Mouse (Mus musculus) erythroid progenitor cell, adult 5-6 weeks (primary cell): ENCODE results near the gene Nkain2. TPM values are rescaled to one million over a fixed set of nuclear protein-coding genes. Genes with fewer than 3 reads are reported as not detected.

Experiments
- ATAC-seq: replicated peaks from 2 replicates; pipeline ENCODE4 v1.8.0; 2016; ENCODE audit warnings: moderate number of reproducible peaks, mild to moderate bottlenecking, moderate TSS enrichment, inconsistent platforms; ENCODE audit not compliant: poor library complexity, low FRiP score, severe bottlenecking
- total RNA-seq, 2 experiments: library from RNA; stranded (forward) in 1 of 2; stranded (reverse) in 1 of 2; fragments of 150-400 nt in 1 of 2; fragments of 186-747, 209-891 nt in 1 of 2; gene quantifications; 2 replicates each; pipeline versions ENCODE4 v1.2.3 to v1.2.4; 2015 to 2017; ENCODE audit warnings: low replicate concordance in 2 of 2

Gene Nkain2
- total RNA-seq, 2 experiments from 2014 or later: not detected

GRCm38 (mm10) chr10:32594998-32595397 lies 295.3 kb downstream of the Nkain2 start:
- no peak for ATAC-seq

DNA sequence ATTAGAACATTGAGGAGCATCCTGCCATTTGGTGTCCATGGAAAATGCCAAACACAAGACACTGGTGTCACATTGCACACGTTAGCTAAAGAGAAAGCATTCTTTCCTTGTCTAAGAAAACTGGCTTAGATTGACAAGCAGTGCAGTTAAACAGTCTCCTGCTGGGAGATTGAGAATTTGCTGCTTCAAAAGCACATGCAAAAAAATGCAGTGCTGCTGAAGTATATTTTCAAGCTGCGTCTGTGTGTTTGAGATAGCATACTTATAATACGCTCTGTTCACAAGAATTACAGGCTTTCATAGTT lies 313.0 kb downstream of the Nkain2 start:
- no peak for ATAC-seq

DNA sequence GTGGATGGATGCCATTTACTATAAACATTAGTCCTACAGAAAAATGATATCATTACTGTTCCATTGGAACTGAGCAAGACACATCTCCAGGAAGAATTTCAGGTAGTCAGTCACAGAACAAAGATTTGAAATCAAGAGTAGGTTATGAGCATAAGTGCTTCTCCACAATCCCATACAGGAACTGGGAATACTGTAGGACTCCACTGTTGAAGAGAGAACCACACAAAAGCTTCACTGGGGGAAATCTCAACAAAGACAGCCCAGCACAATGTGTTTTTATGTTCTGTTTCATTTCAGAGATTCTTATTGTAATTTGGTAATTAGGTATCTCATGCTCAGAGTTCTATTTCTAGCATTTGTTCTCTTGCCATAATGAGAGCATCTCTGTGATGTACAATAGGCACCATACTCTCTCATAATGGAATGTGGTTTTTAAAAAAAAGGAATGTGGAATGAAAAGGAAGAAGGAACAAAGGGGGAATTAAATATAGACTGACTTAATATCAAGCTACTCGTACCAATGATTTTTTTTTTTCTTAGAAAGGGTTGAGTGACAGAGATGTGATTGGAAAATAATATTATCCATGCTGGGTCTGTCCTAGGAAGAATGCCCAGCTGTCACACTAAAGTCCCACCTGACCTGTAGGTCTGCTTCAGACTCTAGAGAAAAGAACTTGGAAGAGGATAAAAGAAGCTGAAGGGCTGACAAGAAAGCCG lies 313.5 kb downstream of the Nkain2 start:
- ATAC-seq: no peak

DNA sequence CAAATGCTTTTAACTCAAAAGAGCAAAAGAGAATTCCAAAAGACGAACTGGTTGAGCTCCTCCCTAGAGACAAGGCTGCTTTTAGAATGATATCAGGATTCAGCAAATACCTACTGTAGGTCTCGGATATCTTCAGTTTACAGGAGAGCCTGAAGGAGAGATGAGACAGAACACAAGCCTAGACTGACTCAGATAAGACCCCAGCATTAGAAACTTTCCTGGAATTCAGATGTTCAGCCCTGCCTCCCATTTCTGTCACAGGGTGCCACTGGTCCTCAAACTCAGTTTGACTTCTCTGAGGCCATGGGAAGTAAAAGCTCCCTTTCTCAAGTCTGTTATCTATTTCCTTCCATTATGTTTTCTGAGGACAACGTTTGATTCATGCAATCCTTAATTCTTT lies 332.6 kb downstream of the Nkain2 start:
- ATAC-seq: no peak

GRCm38 (mm10) chr10:32536057-32536456 lies 354.2 kb downstream of the Nkain2 start:
- no peak for ATAC-seq

DNA sequence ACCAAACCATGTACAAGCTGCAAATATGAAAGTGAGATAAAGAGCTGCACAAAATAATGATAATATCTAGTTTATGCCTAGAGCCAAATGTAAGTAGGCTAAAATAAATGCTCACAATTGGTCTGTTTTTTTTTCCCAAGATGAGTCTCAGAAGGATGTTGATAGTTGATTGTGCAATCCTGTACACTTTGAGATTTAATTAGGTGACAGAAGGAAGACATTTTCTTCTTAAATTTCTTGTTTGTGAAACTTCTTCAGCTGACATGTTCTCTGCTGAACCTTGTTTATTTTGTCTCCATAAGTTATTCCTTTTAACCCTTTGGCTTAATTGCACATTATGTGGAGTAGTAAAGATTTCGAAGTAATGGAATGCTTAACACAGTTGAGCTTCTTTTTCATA lies 379.4 kb downstream of the Nkain2 start:
- no peak for ATAC-seq

- ATAC-seq: no peak
These were observed 395.6 kb downstream of the Nkain2 start for GRCm38 (mm10) chr10:32494591-32495182.

DNA sequence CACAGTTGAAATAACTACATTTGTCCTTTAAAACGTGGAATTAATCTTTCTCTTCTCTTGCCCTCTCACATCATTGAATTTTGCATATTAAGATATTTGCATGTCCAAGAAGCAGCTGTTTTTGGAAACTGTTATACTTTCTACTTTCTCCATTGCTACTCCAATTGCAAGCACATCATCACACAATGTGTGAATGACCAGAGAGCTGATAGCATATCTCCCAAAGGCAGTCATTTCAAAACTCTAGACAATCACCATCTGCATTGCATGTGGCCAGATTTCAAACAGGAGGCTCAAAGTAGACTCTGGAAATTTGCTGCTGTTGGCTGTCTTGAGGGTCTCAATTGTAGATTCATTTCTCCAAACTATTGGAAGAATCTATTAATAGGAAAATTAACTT lies 396.7 kb downstream of the Nkain2 start:
- no peak for ATAC-seq

DNA sequence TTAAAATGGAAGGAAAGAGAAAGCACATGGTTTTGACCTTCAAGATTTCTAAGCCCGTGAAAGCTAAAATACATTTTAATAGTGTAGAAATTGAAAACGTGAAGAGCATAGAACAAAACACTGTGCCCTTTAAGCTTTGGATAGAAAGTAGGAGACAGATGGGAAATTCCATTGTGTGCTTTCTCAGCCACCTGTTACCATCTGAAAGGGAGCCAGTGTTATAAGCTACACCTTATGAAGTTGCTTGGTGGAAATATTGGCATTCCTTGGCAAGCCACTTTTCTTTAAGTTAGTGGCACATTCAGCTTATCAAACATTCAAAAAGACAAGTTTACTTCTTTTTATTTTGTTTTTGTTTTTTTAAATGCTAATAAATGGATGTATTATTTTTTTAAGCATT lies 427.5 kb downstream of the Nkain2 start:
- no peak for ATAC-seq

DNA sequence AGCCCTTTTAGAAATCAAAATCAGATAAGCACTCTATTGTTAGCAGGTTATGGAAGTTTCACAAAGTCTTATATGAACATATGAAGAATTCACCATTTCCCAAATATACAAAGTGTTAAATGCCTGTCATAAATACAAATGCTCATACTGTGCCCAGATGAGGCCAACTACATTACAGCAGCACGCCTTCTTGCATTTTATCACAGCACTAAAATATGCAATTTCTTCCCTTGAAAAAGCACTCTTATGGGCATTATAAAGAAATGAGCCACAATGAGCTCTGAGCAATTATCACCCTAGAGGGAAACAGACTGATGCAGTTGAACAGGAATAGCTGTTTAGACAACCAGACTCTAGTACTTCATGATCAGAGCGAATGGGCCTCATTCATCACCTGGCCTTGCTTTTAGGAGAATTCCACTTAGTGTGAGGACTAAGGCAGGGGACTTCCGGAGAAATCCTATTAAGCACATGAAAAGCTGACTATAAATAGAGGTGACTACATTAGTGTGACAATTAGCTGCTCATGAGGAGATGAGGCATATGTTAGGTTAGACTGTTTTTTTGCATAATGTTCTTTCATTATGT lies 450.2 kb downstream of the Nkain2 start:
- ATAC-seq: no peak

- no peak for ATAC-seq
These were observed 476.0 kb downstream of the Nkain2 start for GRCm38 (mm10) chr10:32414228-32414627.

DNA sequence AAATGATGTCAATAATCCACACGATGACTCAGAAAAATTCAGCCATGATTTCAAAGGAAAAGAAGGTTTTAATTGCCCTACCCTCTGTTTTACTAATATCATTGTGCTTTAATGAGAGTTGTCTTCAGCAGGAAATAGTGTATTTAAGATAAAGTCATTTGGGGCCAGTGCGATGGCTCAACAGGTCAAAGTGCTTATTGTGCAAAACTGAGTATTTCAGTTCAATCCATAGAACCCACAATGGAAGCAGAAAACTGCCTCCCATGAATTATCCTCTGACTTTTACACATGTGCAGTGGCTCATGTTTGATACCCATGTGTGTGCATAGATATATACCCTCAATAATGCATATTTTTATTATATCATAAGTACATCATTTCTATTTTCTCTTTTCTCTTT lies 478.9 kb downstream of the Nkain2 start:
- no peak for ATAC-seq

DNA sequence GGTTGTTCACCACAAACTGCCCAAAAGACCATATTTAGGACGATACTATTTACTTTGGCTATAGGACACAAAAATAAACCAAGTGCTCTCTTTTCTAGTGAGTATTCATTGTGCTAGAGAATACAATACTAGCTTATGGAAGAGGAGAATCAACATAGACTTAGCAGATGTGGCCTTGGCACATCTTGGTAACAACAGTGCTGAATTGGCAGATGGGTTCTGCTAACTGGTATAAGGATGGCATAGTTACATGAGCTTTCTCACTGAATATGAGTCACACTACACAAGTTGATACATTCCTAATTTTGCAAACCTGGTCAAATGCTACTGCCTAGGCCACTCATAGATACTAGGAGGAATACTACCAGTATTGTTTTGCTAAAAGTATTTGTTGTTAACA lies 489.3 kb downstream of the Nkain2 start:
- ATAC-seq: no peak

- no peak for ATAC-seq
These were observed 496.3 kb downstream of the Nkain2 start for GRCm38 (mm10) chr10:32393859-32394521.

- ATAC-seq: no peak
These were observed 496.9 kb downstream of the Nkain2 start for GRCm38 (mm10) chr10:32393326-32393725.

GRCm38 (mm10) chr10:32312754-32313153 lies 577.5 kb downstream of the Nkain2 start:
- no peak for ATAC-seq

DNA sequence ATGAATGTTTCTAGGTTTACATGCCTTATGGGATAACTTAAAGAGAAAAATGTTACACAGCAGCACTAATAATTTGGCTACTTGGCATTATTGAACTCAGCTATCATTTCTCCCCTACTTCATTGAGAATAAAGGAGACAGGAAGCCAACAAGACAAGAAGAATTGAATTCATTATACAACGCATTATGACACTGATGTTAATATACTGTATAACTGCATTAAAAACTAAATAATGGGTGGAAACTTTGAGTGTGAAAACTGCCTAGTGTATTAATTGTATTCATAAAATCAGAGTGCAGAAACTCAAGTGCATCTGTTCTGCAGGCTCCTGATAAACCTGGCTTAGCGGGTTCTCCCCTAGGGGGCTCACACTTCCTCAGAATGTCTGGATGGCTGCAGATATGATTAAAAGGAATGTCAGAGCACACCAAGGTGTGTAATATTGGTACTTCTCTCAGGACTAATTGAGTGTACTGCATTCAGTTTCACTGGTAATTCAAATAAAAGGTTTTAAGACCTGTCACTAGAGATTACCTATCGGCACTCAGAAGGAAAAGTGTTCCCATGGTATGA lies 589.2 kb downstream of the Nkain2 start:
- ATAC-seq: no peak

DNA sequence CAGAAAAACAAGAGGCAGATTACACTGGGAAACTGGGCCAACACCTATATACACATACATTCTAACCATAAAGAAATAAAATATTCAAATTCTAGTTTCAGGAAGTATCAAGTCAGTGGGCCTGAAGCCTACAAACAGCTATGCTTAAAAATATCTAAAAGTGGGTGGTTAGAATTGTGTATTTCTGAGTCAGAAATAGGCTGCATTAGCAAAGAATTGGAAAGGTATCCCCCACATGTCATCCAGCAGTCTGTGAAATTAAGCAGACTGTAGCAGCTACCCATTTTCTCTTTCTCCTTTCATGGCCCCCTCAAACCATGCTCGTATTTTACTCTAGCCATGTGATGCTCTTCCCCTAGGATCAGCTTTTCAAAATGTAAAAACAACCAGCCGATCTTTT lies 599.8 kb downstream of the Nkain2 start:
- ATAC-seq: no peak

DNA sequence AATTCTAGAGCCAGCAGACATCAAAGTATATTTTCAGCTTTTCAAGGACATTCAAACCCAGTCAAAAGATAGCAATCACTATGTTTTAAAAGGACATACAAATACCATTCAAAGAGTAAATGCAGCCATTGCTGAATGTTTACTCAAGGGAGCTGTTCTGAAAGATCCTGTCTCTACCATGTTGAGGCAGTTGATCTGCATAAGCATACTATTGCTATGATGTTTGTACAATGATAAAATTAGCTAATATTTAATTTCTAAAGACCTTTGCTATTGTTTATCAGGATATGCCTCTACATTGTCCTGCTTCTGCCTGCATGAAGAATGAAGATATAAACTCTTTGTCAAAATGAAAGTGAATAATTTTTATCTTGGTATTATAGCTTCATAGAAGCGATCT lies 606.6 kb downstream of the Nkain2 start:
- no peak for ATAC-seq

- no peak for ATAC-seq
These were observed 646.9 kb downstream of the Nkain2 start for GRCm38 (mm10) chr10:32243266-32243882.
